ENCODE assay signal across 1 mouse cellular context in the genomic region with DNA sequence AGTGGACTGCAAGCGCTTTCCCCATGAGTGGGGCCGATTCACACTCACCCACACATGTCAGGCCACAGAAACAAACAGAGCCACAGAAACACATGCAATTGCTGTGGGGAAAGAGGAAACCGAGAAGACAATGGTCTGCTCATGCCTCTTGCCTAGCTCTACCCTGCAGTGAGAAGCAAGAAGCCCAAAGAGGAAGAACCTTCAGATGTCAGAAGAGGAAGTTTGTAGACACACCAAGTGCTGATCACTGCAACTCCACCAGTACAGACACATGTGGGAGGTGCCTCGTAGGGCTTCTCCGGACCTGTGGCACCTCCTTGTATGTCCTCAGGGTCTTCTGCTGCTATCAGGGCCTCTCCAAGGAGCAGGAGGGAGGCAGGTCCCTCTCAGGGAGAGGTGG.
TF ChIP-seq lines count a peak whose summit lies in the region.

No protein-coding gene starts in this region.

TF ChIP-seq in CH12.LX, 34 proteins besides CTCF, POLR2A, EP300 and RAD21:
- no peak for TF ChIP-seq MXI1 (IDR thresholded peaks at IDR 0.05; ENCODE audit: low read depth, low read length)
- no peak for TF ChIP-seq TBP (conservative IDR thresholded peaks at IDR 0.05; ENCODE audit: low read depth, low read length)
- TF ChIP-seq ZNF384 (IDR thresholded peaks at IDR 0.05; ENCODE audit: low read depth, low read length) = no peak
- TF ChIP-seq SMC3 (IDR thresholded peaks at IDR 0.05; ENCODE audit: low read depth, low read length) = no peak
- no peak for TF ChIP-seq NELFE (IDR thresholded peaks at IDR 0.05; ENCODE audit: low read depth, low read length)
- TF ChIP-seq BHLHE40 (IDR thresholded peaks at IDR 0.05; ENCODE audit: low read depth, low read length) = no peak
- no peak for TF ChIP-seq NRF1 (IDR thresholded peaks at IDR 0.05; ENCODE audit: low read depth, low read length)
- TF ChIP-seq ETS1 (conservative IDR thresholded peaks at IDR 0.05; ENCODE audit: low read depth, low read length) = no peak
- TF ChIP-seq HCFC1 (IDR thresholded peaks at IDR 0.05; ENCODE audit: low read depth, low read length) = no peak
- TF ChIP-seq MEF2A (IDR thresholded peaks at IDR 0.05; ENCODE audit: borderline replicate concordance, low read depth, low read length) = no peak
- TF ChIP-seq MAFK (IDR thresholded peaks at IDR 0.05; ENCODE audit: insufficient replicate concordance, low read length) = no peak
- TF ChIP-seq JUN (IDR thresholded peaks at IDR 0.05; ENCODE audit: insufficient read depth, low read depth, low read length) = no peak
- no peak for TF ChIP-seq PAX5 (IDR thresholded peaks at IDR 0.05; ENCODE audit: low read length)
- no peak for TF ChIP-seq RCOR1 (conservative IDR thresholded peaks at IDR 0.05; ENCODE audit: low read depth, low read length)
- no peak for TF ChIP-seq ZKSCAN1 (IDR thresholded peaks at IDR 0.05; ENCODE audit: borderline replicate concordance, low read depth, low read length)
- TF ChIP-seq ZMIZ1 (IDR thresholded peaks at IDR 0.05; ENCODE audit: low read depth, low read length) = no peak
- TF ChIP-seq POLR2AphosphoS2 (IDR thresholded peaks at IDR 0.05; ENCODE audit: low read depth, low read length) = no peak
- TF ChIP-seq JUND (conservative IDR thresholded peaks at IDR 0.05; ENCODE audit: low read depth, low read length) = no peak
- TF ChIP-seq SIN3A (IDR thresholded peaks at IDR 0.05; ENCODE audit: low read length) = no peak
